Mouse (Mus musculus) C2C12 (cell line): Measurements from ENCODE around the gene Celf2.

Experiments
- CTCF ChIP-seq: IDR thresholded peaks from one replicate; pipeline ENCODE4 v1.5.1; 2011; ENCODE audit not compliant: control insufficient read depth, insufficient read depth, insufficient read length
- MYOD1 ChIP-seq: IDR thresholded peaks from one replicate; pipeline ENCODE4 v1.6.1; 2011; ENCODE audit warnings: low read depth; ENCODE audit not compliant: control insufficient read depth, insufficient read length
- USF1 ChIP-seq: IDR thresholded peaks from one replicate; pipeline ENCODE4 v1.6.1; 2011; ENCODE audit warnings: low read depth, mild to moderate bottlenecking, control low read depth, moderate library complexity

DNA sequence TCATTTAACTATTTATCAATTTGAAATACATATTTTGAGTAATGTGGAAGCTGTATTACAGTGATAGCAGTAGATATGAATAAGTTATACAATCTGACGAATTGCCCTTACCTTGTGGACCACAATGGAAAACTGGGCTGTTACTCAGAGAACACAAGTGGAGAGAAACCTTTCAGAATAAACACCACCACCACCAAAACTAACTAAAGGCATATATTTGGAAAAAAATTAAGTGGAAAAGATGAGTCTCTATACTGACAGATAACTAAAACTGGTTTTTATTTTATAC, 910.5 kb downstream of the Celf2 start:
- TF ChIP-seq CTCF (no peak), USF1 (no peak), MYOD1 (no peak)
